Mouse (Mus musculus) ES-E14 (cell line): ENCODE measurements around the gene Taf5l.

ENCODE experiments used
- ZC3H11A ChIP-seq: IDR thresholded peaks from 2 replicates; pipeline ENCODE4 v1.6.1; 2012; ENCODE audit warnings: low read depth, mild to moderate bottlenecking, inconsistent platforms, low read length, borderline replicate concordance
- ZNF384 ChIP-seq: IDR thresholded peaks from 2 replicates; pipeline ENCODE4 v1.6.1; 2012; ENCODE audit warnings: low read depth, low read length, inconsistent platforms

DNA sequence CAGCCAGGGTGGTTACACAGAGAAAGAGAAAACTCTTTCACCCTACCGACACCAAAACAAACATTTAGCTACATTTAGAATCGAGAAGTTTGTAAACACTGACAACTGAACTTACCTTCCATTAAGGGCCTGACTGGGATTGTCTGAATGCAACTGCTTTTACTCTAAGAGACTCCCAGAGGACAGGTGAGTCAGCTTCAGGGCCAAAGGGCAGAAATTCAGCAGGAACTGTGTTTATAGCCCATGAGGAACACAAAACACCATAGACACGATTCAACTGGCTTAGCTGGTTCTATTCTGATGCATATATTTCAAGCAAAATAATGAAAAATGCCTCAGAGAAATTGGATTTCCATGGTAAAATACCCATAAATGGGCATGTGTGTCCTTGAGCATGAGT lies 6.4 kb downstream of the Taf5l start:
- no peak for TF ChIP-seq ZNF384
- TF ChIP-seq ZC3H11A, result no peak
